Mouse (Mus musculus): ENCODE data around the gene Aak1.

Aak1 gene

DNA sequence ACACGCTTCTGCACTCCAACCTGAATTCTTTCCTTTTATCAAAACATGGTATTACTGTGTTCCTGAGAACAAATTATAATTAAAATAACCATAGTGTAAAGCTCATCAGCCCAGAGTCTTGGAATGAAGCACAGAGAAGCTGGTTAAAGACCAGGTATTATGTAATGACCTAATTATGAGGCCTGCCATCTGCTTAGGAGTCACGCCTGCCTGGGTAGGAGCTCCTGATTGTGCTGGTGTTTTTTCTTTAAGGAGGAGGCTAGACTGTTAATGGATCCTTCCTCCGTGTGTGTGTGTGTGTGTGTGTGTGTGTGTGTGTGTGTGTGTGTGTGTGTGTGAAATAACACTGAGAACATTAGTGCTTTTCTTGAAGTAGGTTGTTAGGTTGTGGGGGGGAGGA, 49.7 kb downstream of the Aak1 start:
- no peak for DNase-seq

DNA sequence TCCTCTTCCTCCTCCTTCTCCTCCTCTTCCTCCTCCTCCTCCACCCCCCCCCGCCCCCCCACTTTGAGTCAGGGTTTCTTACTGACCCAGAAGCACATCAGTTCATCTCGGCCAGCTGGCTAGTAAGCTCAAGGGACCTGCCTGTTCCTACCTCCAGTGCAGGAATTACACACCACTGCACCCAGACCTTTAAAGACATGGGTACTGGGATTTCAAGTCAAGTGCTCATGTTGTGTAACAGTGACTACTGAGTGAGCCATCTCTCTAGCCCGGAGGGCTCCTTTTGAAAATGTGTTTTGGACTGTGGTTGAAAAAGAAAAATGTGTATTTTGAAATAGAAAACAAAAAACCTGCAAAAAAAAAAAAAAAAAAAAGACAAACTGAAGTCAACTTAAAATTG, 50.6 kb downstream of the Aak1 start:
- no peak for DNase-seq

DNA sequence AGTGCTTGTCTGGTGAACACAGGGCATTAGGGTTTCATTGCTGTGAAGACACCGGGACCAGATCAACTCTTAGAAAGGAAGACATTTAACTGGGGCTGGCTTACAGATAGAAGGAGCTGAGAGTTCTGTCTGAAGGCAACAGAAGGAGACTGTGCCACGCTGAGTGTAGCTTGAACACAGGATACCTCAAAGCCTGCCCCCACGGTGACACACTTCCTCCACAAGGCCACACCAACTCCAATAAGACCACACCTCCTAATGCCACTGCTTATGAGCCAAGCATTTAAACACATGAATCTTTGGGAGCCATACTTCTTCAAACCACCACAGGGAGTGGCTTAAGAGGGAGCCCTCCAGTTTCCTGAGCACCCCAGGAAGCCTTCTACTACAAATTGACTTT, 51.2 kb downstream of the Aak1 start:
- DNase-seq, result no peak

DNA sequence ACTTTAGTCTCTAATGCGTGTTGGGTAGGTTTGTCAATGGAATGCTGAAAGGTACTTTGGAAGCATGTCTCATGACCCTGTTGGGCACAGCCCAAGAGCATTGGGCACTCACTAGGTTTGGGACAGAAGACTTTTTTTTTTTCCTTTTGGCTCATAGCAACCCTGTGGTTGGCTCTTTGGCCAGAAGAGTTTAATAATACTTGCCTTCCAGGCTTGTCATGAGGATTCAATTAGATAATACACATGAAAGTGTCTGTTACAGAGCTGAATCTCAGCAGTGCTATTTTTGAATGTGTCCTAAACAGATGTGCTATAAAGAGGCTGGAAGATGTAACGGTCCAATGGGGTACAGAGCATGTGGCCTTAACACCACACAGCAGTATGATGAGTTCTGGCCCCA, 56.2 kb downstream of the Aak1 start:
- DNase-seq, result no peak

DNA sequence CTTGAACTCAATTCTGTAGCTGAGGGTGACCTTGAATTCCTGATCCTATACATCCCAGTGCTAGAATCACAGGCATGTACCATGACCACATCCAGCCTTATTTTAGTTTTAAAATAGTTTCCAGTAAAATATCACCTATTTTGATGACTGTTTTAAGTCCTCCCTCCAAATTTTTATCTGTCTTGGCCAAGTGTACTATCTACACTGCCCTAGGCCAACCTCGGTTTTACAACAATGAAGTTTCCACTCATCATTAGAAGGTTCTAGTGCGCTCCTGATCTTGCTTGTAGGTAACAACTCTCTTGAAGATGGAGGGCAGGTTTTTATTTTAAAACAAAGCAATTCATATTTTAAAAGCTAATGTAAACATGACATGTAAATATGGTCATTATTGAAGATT, 57.9 kb downstream of the Aak1 start:
- DNase-seq, result no peak

DNA sequence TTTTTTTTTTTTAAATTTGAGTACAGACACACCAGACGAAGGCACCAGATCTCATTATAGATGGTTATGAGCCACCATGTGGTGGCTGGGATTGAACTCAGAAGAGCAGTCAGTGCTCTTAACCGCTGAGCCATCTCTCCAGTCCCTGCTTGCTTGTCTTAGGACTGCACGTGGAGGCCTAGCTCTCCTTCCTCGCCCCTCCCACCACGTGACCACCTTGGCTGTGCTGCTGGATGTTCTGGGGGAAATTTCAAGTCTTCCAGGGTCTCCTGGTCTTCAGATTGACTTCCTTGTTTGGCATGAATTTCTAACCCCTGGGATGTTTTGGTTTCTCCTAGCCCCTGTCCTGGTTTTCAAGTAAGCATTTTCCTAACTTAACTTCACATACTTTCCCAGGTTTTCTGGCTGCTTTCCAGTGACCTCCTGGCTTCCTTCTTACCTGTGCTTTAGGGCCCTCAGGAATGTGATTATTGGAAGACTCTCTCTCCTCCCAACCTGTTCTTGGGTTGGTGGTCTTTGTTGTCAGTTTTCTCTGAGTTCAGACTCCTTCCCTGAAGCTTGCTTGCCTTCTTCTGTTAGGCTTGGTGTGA, 59.3 kb downstream of the Aak1 start:
- peak; percentile 34 for DNase-seq

DNA sequence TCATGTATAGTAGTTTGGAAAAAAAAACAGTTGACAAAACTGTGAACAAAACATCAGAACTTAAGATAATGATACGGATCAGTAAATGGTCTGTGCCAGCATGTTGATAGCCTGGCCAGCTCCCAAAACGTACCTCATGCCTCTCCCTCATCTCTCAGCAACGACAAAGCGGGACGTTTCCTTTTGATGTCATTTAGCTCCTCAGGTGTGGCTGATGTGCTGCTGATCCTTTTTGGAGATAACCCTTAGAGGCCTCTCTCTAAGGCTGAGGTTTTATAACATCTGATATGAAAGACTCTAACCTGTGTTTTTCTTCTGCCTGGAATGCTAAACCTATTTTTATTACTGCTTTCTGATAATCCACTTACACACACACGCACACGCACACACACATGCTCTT, 60.6 kb downstream of the Aak1 start:
- DNase-seq, result no peak

DNA sequence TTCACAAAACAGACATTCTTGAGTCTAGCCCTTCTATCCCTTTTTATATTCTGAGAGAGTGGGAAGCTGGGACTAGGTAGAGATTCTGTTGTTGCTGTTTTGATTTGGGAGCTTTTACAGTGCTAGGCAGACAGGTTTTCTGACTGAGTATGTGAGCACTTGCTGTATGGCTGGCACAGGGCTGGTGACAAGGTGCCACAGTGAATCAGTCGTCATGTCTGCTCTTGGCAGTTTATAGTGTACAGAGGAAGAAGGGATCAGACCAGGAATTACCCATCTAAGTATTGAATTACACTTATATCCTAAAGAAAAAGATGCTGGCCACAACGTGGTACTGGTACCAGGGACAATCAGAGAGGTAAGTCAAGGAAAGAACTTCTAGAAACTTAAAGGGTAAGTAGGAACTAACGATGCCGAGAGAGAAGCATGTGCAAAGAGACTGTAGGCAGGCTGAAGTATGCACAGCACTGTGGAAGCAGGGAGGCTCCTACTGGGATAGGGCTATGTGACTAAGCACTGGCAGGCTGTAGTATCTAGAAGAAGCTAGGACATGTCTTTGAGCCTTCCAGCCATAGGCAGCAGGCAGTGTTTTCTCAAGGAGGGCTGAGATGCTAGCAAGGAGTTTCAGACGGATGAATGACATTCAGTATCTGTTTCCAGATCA, 67.0 kb downstream of the Aak1 start:
- no peak for DNase-seq

DNA sequence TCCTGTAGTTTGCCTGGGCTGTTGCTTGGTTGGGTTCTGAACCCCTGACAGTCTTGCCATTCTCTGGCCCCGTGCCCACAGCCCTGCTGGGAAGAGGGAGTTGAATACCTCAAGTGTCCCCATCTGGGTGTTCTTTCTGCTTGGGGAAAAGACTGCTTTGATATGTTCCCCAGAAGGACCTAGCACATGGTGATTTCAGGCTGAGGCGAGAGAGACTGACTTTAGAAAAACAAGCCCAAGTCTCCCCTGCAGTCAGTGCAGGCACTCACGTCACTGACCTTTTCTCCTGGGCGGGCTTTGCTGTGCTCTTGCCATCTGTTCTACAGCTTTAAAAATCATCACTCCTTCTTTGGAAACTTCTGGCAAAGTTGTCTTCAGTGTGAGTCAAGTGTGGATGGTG, 67.9 kb downstream of the Aak1 start:
- DNase-seq, result no peak

DNA sequence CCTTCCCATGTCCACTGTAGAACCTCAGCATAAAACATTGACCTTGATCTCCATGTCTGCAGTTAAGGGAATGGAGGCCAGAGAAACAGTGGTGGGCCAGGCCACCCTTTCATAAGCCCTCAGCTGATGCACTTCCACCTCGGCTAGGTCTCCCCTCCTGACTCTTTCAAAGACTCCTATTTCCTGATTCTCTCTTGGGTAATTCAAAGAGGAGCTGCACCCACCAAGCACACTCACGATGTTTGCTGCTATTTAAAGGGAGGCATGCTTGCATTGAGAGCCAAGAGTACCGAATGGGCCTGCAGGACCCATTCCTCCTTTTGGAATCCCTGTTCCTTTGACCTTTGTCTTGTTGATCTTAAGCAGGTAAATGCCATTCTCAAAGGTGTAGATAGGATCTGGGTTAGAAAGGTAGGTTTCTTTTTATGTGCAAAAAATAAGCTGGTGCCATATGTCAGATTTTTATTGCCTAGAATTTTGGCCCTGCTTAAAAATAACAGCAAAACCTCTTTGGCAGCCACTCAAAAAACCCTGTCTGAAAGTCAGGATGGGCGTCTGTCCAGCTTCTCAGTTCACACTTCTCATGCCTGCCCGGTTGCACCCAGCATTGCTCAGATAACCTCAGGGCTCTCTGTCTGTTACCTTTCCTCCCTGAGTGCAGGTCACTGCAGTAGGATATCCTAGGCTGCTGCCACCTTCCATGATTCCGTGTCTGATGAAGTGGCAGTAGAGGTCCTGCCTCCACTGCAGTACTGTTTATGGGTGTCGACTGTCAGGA, 68.9 kb downstream of the Aak1 start:
- DNase-seq, result peak; percentile 27

DNA sequence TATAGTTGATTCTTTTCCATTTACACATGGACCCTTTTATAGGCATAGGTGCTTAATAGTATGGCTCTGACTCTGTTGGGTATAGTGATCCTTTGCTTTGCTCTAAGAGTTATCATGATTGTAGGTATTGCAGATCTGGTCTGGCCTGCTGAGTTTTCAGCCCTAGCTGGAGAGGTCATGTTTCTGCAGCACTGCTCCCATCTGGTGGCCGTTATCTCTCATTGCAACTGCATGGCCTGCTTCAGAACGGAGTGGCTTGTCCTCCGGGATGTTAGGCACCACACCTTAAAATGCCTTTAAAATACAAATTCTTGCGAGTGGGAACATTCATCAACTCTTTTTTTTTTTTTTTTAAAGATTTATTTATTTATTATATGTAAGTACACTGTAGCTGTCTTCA, 72.6 kb downstream of the Aak1 start:
- DNase-seq, result peak; percentile 69

DNA sequence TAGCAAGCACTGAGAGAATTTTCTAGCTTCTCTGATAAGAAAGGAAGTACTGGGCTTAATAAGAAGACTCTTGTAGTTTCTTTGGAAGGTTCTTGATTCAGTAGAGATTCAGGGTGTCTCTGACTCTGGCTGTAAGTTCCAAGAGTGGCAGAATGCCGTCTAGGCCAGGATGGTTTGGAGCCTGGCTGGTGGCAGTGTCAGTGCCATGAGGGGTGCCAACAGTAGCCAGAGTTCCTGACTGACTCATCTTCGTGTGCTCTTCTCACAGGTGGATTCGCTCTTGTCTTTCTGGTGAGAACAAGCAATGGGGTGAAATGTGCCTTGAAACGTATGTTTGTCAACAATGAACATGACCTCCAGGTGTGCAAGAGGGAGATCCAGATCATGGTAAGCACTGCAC, 75.4 kb downstream of the Aak1 start:
- DNase-seq, result no peak

DNA sequence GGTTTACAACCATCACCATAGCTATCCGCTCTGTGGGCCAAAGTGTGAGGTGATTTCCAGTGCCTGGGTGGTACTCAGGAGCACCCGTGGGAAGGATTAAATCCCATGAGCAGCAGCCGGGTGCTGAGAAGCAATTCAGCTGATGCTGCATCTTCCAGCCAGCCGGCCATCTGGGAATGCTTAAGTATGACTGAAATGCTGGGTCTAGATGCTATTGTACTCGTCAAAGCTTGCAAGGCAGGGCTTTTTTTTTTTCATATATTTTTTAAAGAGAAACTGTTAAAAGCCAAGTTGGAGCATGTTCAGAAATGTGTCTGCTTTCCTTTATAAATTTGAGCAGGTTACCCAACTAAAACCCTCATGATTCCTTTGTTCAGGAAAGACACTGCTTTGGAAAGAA, 85.2 kb downstream of the Aak1 start:
- no peak for DNase-seq

DNA sequence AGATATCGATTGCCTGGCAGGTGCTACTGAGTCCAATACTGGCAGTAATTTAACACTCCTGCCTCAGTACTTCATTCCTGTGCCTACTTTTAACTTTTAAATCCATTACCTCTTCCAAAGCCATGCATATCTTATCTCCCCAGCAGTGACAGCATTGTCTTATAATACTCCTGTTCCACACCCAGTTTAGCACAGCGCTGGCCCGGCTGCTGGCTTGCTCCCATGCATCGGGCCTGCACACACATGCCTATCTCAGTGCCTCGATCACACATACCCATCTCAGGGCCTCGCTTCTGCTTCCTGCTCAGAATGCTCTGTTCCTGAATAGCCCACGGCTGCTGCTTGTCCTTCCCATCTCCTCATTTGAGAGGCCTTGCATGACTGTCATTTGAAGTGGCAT, 90.5 kb downstream of the Aak1 start:
- no peak for DNase-seq

DNA sequence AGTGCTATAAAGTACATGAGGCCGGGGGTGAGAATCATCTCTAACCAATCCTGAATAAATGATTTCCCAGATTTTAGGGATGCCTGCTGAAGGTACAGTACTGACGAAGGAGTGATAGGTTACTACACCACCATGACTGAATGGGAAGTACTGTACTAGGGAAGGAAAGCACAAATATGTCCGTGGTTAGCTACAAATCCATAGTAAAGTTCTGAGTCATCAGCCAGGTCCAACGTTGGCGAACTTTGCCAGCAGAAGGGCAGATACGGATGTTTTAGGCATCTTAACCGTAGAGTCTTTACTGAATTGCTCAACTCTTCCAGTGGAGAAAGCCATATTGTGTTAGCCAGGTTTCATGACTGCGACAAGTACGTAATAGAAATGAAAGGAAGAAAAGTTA, 91.6 kb downstream of the Aak1 start:
- DNase-seq, result no peak

DNA sequence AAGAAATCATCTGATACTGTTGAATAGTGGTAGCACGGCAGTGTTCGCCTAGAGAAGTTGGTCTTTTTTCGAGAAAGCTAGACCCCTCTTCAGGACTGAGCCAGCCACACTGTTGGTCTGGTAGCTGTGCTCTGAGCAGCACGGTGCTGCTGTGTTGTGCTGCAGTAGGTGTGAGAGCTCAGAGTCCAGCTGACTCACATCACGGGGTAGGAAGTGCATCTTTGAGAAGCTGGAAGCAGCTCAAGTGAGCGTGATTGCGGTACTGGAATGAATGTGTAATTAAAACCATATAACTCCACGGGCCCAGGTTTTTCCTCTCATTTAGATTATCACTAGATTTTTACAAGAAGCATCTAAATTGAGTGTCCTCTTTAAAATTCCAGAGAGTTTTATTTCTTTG, 97.8 kb downstream of the Aak1 start:
- DNase-seq, result no peak

DNA sequence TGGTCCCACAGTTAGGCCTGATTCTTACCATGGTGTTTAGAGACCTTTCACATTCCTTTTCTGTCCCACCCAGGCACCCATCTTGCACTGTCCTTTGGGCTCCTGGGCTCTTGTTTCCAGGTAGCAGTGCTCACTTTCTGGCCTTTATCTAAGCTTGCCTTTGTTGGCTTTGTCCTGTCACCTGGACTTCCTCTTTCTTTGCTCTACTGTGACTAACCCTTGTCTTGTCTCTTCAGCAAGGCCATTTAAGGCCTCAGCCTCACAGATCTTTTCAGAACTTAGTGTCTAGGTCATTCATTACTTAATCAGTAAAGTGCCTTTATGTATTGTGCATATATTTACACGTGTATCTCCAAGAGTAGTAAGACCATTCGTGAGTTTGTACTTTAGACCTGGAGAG, 99.4 kb downstream of the Aak1 start:
- DNase-seq, result no peak

DNA sequence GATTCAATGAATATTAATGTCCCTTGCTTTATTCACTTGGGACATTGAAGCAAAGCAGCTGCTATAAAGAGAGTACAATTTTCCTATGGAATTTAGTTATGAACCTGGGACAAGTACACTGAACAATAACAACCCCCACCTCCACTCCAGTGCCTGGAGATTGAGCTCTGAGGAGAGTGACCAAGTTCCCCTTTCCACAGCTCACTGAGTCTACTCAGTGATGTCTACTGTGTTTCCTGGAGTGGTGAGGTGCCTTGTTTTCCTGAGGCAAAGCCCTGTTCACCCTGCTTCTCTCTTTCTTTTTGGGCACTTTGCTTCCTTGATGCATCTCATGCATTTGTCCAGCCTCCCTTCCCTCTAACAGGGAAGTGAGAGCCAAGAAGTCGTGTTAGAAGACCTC, 100.8 kb downstream of the Aak1 start:
- DNase-seq, result no peak

DNA sequence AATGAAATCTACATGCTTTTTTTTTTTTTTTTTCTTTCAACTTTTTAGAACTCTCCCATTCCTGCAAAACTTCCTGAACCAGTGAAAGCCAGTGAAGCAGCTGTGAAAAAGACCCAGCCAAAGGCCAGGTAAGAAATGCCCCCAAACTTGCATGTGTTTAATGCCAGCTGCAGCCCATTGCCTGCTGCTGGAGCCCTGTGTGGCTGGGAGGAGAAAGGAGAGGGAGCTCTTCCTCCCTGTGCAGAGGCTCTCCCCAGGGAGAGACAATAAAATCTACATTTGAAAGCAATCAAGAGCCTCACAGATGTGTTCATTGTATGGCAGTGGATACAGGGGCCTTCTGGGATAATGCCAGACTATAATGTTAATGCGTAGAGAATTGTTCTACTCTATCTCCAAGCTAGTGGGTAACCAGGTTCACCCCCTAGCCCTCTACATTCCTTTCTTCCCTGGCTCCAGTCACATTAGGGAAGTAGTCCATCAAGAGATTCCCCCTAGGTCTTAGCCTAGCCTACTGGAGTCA, 101.5 kb downstream of the Aak1 start:
- no peak for DNase-seq

DNA sequence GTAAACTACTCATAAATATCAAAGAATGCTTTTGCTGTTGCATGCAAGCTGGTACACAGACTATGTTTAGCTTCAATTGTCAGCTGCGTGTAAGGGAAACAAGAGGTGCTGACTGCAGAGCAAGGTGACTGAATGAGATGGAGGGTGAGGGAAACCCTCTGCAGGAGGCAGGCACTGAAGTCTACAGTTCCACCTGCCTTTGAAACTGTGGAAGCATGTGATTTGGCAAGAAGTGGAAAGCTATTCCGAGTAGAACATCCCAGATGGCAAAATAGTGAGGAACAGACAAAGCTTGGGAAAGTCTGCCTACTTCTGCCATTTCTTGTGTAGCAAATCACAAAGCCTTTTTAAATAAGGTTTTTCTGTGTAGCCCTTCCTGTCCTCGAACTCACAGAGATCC, 106.4 kb downstream of the Aak1 start:
- DNase-seq, result no peak

DNA sequence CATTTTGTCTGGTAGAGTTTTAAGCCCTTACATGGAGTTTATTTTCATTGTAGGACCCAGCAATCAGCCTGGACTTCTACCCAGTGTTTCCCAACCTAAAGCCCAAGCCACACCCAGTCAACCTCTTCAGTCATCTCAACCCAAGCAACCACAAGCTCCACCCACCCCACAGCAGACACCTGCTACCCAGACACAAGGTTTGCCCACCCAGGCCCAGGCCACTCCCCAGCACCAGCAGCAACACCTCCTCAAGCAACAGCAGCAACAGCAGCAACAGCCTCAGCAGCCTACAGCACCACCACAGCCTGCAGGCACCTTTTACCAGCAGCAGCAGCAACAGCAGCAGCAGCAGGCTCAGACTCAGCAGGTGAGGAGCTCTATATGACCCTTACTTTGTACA, 106.9 kb downstream of the Aak1 start:
- DNase-seq, result no peak

DNA sequence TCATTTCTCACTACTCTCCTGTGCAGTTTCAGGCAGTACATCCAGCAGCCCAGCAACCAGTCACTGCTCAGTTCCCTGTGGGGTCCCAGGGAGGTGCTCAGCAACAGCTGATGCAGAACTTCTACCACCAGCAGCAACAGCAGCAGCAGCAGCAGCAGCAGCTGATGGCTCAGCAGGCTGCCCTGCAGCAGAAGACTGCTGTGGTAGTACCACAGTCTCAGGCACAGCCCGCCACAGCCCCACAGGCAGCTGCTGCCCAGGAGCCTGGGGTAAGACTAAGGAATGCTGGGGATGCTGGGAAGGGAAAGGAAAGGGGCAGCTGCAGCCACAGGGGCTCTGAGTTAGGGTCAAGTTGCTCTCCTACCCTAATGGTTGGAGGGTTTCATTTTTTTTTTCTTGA, 109.7 kb downstream of the Aak1 start:
- no peak for DNase-seq

DNA sequence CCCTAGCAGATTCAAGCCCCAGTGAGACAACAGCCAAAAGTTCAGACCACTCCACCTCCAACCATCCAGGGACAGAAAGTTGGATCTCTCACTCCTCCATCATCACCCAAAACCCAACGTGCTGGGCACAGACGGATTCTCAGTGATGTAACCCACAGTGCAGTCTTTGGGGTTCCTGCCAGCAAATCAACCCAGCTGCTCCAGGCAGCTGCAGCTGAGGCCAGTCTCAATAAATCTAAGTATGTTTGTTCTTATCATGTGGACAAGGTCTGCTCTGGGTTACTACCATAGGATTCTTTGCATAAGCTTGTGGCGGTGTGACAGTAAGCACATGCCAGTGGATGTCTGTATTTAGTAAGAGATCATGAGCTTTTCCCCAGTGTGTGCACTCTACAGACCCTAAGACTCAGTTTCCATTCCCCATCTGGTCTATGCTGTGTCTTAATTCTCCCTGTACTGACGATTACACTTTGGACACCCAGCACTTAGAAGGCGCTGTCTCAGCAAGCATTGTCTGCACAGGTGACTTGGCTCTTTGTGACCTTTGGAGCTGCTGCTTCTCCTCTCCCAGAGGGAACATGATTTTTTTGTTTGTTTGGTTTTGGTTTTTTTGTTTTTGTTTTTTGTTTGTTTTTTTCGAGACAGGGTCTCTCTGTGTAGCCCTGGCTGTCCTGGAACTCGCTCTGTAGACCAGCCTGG, 114.8 kb downstream of the Aak1 start:
- DNase-seq, result no peak

DNA sequence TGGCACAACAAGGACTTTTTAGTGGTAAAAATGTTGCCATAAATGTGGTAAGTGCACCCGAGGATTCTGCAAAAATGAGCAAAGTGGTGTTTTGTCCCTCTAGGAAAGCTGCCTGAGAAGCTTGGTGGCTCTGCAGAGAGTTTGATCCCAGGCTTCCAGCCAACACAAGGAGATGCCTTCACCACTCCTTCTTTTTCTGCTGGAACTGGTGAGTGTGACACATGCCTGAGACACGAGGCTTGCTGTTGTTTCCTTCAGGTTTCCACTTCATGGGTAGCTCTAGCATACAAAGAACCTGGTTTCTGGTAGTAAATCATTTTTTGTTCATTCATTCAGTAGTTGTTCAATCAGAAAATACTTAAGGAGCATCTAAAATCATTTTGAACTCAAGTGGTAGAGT, 117.8 kb downstream of the Aak1 start:
- no peak for DNase-seq
